Mouse (Mus musculus) embryonic fibroblast, embryonic 13.5 days (primary cell): ENCODE results near the gene Acvrl1.

ENCODE experiments used
- CTCF ChIP-seq: IDR thresholded peaks from 2 replicates; pipeline ENCODE4 v1.5.1; 2011; ENCODE audit warnings: mild to moderate bottlenecking, control low read depth, low read length, moderate library complexity, borderline replicate concordance; ENCODE audit not compliant: insufficient read depth
- POLR2A ChIP-seq: IDR thresholded peaks from 2 replicates; pipeline ENCODE4 v1.6.1; 2011; ENCODE audit warnings: low read depth, mild to moderate bottlenecking, control low read depth, low read length, moderate library complexity

DNA sequence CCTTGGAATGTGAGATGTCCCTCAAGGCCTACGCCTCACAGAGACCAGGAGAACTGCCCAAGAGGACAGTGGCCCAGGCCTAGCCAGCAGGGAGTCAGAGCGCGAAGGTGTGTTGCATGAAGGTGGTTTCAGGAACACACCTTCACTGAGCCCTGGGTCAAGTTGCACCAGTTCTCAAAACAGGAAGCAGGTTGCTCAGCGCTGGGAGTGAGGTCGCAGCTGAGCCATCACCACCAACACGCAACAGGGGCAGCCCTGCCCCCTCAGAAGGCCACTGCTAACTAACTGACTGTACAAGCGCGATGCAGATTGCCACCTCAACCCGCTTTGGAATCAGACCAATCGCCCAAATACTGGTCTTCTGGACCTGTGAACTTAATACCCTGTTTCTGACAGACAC is 43.8 kb upstream of the Acvrl1 start:
- TF ChIP-seq POLR2A (no peak), CTCF (no peak)
